Mouse (Mus musculus) embryonic facial prominence, embryonic 13.5 days (tissue): ENCODE results near the gene Unc13d. TPM values are rescaled to one million over a fixed set of nuclear protein-coding genes. Genes with fewer than 3 reads are reported as not detected.
A peak's percentile ranks its signal among the peaks of the same experiment; 100 is the strongest.
"Not testable (repeated sequence)": the region's sequence is repeated elsewhere in the genome, so short reads cannot be mapped to it uniquely, and the experiment has no call there.

Experiments used
- ATAC-seq: fragments of 200-750 bp; cut with Nextera tagmentation; 2 replicates; pipeline ENCODE4 v1.8.0; 2017; ENCODE audit warnings: low read depth; ENCODE audit not compliant: insufficient number of reproducible peaks, insufficient read depth, low FRiP score, low TSS enrichment
- H3K27ac ChIP-seq: fragments of 300-500 bp; sonication (generic); 2 replicates; pipeline ENCODE4 v1.5.1; 2015; ENCODE audit warnings: moderate library complexity, mild to moderate bottlenecking, inconsistent platforms
- H3K27me3 ChIP-seq: fragments of 300-500 bp; sonication (generic); 2 replicates; pipeline ENCODE4 v1.6.1; 2015; ENCODE audit warnings: mild to moderate bottlenecking, inconsistent platforms
- H3K36me3 ChIP-seq: fragments of 300-500 bp; sonication (generic); 2 replicates; pipeline ENCODE4 v1.6.1; 2015; ENCODE audit warnings: mild to moderate bottlenecking, inconsistent platforms
- H3K4me1 ChIP-seq: fragments of 300-500 bp; sonication (generic); 2 replicates; pipeline ENCODE4 v1.6.1; 2015; ENCODE audit warnings: inconsistent platforms
- H3K4me2 ChIP-seq: fragments of 300-500 bp; sonication (generic); 2 replicates; pipeline ENCODE4 v1.6.1; 2015; ENCODE audit warnings: moderate library complexity, mild to moderate bottlenecking, inconsistent platforms
- H3K4me3 ChIP-seq: fragments of 300-500 bp; sonication (generic); 2 replicates; pipeline ENCODE4 v1.5.1; 2015; ENCODE audit warnings: mild to moderate bottlenecking, inconsistent platforms
- H3K9ac ChIP-seq: fragments of 300-500 bp; sonication (generic); 2 replicates; pipeline ENCODE4 v1.6.1; 2015; ENCODE audit warnings: mild to moderate bottlenecking, inconsistent platforms
- H3K9me3 ChIP-seq: fragments of 300-500 bp; sonication (generic); 2 replicates; pipeline ENCODE4 v1.6.1; 2016; ENCODE audit warnings: inconsistent platforms
- WGBS: fragments of 180-500 bp; shearing (Covaris S2); methylation state at CpG from one replicate; pipeline ENCODE4 v1.1.7; 2015; ENCODE audit warnings: mixed read lengths; 5-methylcytosine and 5-hydroxymethylcytosine counted together
- polyA plus RNA-seq: library from polyadenylated mRNA; unstranded; fragments of >200 nt; fragmentation: Nextera tagmentation; extraction: Ambion mirVana; gene quantifications from 2 replicates; pipeline ENCODE4 v1.2.1, GENCODE M21; 2015

Gene Unc13d
- polyA plus RNA-seq, 1 experiment from 2014 or later, result 2.7 TPM

DNA sequence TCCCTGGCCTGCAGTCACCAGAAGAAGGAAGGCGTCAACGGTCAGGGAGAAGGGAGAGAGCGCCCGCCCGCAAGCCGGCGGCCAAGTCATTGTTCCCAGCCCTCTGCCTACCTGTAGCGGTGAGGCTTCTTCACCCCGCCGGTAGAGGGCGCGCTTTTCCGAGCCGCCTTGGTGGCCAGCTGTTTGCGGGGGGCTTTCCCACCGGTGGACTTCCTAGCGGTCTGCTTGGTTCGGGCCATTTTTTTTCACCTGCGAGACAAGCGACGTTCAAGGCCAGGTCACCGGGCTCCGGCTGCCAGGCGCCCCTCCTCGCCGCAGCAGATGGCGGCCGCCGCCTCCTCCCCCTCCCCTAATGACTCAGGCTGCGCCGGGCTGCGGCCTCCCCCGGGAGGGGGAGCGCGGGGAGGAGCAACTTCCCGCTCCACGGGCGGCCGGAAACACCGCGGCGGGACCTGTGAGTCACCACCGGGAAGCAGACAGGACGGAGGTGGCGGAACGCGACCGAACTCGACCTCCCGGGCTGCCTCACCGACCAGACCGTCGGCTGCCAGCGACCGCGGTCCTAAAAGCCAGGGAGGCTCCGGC is 53.9 kb downstream of the Unc13d start:
- Histone ChIP-seq H3K9ac (peak overlapping the region; percentile 99), H3K9me3 (no peaks in the 10 kb centered on the region), H3K4me3 (peak overlapping the region; percentile 91), H3K4me1 (peaks cover 8% of the 10 kb centered on the region), H3K27ac (peak overlapping the region; percentile 99), H3K36me3 (peaks cover 17% of the 10 kb centered on the region), H3K27me3 (no peaks in the 10 kb centered on the region), H3K4me2 (peak overlapping the region; percentile 74)
- under 1% methylated on average over 55 of the region's 57 CpGs for WGBS
- ATAC-seq, result peak; percentile 60

DNA sequence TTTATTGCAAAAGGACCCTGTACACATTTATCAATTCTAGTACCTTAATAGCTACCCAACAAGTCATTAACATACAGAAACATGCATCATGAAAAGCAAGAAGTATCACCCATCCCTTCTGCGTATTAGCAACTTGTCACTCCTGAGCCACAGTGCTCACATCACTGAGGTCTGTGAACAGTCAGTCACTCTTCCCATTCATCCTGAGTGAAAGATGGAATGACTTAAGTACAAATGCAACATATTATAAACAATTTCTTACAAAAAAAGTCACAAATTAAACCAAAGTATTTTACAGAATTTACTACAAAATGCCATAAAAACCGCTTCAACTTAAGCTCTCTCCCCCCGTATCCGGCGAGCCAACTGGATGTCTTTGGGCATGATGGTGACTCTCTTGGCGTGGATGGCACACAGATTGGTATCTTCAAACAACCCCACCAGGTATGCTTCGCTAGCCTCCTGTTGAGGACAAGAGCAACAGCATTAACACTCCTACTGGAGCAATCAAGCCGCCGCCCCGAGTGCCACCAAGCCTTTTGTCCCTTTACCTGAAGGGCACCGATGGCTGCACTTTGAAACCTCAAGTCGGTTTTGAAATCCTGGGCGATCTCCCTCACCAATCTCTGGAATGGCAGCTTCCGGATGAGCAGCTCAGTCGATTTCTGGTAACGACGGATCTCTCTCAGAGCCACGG is 54.5 kb downstream of the Unc13d start:
- WGBS, result 5% methylated on average over 18 of the region's 18 CpGs
- Histone ChIP-seq H3K36me3 (peaks cover 17% of the 10 kb centered on the region), H3K4me2 (peak overlapping the region; percentile 74), H3K9ac (peak overlapping the region; percentile 99), H3K27ac (peak overlapping the region; percentile 99), H3K4me3 (peak overlapping the region; percentile 91)
- H3K4me1 ChIP-seq, ATAC-seq, H3K9me3 ChIP-seq, H3K27me3 ChIP-seq: not testable (repeated sequence)

DNA sequence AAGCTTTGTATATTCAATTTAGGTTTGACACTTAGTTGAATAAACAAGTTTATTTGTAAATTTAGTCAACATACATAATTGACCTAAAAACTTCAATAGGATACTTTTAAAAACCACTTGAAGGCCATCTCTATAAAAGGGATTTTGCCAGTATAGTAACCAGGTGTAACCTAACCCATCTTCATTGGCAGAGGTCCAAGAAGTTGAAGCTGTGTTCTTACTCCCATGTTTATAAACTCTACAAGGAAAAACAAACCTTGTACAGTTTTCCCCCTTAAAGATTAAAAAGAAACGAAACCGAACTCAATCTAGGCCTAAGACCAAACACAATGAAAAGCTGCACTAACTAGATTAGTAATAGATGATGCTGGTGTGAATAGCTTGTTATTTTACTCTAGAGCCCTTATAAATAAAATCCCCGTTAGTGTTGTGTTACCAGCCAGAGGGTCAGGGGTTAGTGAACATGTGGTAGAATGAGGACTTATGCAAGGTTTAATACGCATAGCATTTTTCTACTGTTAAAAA is 55.4 kb downstream of the Unc13d start:
- WGBS, result 56% methylated on average over 4 of the region's 4 CpGs
- Histone ChIP-seq H3K27me3 (no peaks in the 10 kb centered on the region), H3K9ac (peak overlapping the region; percentile 65)

DNA sequence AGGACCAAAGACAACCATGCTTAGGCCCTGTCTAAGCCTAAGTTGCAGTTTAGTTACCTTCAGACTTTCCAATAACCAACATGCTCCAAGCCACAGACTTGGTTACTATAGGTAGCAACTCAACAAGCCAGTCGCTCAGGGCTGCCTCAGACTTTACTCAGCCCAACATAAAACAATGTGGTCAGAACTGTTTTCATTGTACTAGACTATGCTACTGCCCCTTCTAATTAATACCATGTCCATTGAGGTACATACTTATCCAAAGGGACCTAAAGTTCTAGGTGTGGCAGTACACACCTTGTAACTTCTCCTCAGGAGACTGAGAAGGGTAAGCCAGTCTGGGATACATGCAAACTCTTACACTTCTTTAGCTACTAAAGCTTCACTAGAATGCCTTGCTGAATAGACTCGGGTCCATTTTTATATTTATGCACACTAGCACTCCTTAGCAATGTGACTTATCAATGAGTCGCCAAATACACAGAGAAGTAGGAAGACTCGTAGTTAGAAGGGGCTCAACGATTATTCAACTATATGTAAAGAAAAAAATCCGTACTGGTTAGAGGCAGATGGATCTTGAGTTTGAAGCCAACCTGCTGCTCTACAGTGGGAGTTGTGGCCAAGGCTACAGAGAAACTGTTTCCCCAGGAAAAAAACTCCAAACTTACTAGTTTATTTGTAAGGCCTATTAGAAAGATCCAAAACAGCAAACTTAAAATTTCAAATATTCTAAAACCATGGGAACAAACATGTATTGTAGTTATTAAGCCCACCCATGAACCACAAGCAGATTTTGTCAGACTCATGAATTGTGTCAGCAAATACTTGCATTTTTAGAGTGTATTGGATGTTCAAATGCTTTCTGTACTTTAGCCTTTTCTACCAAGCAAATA is 56.2 kb downstream of the Unc13d start:
- no peaks in the 10 kb centered on the region for H3K27me3 ChIP-seq
- peaks cover 8% of the 10 kb centered on the region for H3K4me1 ChIP-seq
- peaks cover 17% of the 10 kb centered on the region for H3K36me3 ChIP-seq
- no peak overlapping the region for H3K9ac ChIP-seq
- H3K27ac ChIP-seq, result peak overlapping the region; percentile 33
- H3K4me2 ChIP-seq, result peak overlapping the region; percentile 74
- ATAC-seq, result no peak
- peak overlapping the region; percentile 19 for H3K4me3 ChIP-seq
- WGBS, result 79% methylated on average over 6 of the region's 6 CpGs
- H3K9me3 ChIP-seq, result no peaks in the 10 kb centered on the region

More for the DNA sequence above, 55.4 kb downstream of the Unc13d start:
- Histone ChIP-seq H3K27ac (no peak overlapping the region), H3K4me3 (peak overlapping the region; percentile 91), H3K36me3 (peaks cover 17% of the 10 kb centered on the region), H3K4me2 (peak overlapping the region; percentile 74), H3K9me3 (no peaks in the 10 kb centered on the region), H3K4me1 (peaks cover 8% of the 10 kb centered on the region)
- no peak for ATAC-seq

DNA sequence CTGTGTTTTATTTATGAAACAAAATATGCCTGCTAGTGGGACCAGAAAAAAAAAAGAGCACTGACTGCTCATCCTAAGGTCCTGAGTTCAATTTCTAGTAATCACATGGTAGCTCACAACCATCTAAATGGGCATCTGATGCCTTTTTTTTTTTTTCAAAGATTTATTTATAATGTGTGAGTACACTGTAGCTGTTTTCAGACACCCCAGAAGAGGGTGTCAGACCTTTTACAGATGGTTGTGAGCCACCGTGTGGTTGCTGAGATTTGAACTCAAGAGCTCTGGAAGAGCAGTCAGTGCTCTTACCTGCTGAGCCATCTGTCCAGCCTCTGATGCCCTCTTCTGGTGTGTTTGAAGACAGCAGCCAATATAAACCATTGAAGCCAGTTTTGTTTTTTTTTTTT is 57.2 kb downstream of the Unc13d start:
- Histone ChIP-seq H3K4me1 (peaks cover 8% of the 10 kb centered on the region), H3K4me2 (no peak overlapping the region), H3K27me3 (no peaks in the 10 kb centered on the region), H3K36me3 (peaks cover 17% of the 10 kb centered on the region), H3K9ac (no peak overlapping the region), H3K4me3 (no peak overlapping the region), H3K9me3 (no peaks in the 10 kb centered on the region), H3K27ac (peak overlapping the region; percentile 33; the same call in 1 of the 2 replicates)
- WGBS, result 43% methylated on average over 1 of the region's 1 CpGs
- ATAC-seq, result no peak

DNA sequence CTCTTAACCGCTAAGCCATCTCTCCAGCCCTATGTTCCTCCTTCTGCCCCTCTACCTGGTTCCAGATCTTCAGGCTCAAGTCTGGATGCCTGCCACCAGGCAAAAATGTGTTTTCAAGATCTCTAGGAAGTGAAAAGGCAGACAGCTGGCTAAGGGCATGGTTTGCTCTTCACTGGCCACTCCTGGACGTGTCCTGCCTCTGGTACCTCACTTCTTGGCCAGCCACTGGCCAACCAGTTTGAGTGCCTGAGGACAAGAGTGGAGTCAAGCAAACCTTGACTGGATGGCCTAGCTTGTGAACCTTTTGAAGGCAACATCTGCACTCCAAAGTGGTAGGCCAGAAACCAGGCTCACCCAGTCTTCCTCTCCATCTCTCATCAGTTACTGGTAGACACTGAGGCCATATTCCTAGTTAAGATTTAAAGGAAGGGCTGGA is 57.8 kb downstream of the Unc13d start:
- no peak for ATAC-seq
- Histone ChIP-seq H3K27ac (peak overlapping the region; percentile 33; the same call in 1 of the 2 replicates), H3K4me3 (no peak overlapping the region), H3K36me3 (peaks cover 17% of the 10 kb centered on the region), H3K4me2 (no peak overlapping the region), H3K9ac (no peak overlapping the region), H3K9me3 (no peaks in the 10 kb centered on the region), H3K4me1 (peaks cover 8% of the 10 kb centered on the region), H3K27me3 (no peaks in the 10 kb centered on the region)
- 83% methylated on average over 2 of the region's 2 CpGs for WGBS

DNA sequence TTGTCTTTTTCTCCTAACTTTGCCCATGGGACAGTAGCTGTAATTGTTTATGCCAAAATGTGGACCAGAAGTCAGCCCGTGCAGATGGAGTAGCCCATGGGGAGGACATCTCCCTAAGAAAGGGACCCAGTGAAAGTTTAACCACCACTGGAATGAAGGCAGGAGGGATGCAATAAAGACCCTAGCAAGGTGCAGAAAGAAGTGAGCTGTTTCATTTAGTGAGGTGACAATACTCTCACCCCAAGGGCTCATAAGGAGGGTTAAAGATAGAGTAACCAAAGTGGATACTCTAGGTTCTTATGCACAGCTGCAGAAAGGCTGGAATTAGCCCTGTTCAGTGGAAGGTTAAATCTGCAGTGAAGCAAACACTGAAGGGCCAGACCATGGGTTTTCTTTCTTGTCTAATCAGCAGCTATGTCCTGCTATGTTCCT is 58.4 kb downstream of the Unc13d start:
- Histone ChIP-seq H3K9me3 (no peaks in the 10 kb centered on the region), H3K27ac (no peak overlapping the region), H3K27me3 (no peaks in the 10 kb centered on the region), H3K4me2 (no peak overlapping the region), H3K36me3 (peaks cover 17% of the 10 kb centered on the region), H3K4me1 (peaks cover 8% of the 10 kb centered on the region), H3K9ac (no peak overlapping the region), H3K4me3 (no peak overlapping the region)
- 55% methylated on average over 1 of the region's 1 CpGs for WGBS
- no peak for ATAC-seq

DNA sequence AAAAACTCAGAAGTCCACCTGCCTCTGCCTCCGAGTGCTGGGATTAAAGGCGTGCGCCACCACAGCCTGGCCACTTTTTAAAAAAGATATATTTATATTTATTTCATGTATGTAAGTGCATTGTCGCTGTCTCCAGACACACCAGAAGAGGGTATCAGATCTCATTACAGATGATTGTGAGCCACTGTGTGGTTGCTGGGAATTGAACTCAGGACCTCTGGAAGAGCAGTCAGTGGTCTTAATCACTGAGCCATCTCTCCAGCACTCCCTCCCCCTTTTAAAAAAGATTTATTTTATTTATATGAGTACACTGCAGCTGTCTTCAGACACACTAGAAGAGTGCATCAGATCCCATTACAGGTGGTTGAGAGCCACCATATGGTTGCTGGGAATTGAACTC is 58.9 kb downstream of the Unc13d start:
- not testable (repeated sequence) for H3K27ac ChIP-seq, ATAC-seq, H3K27me3 ChIP-seq, H3K4me1 ChIP-seq, H3K9ac ChIP-seq, H3K4me3 ChIP-seq, H3K9me3 ChIP-seq, H3K4me2 ChIP-seq
- H3K36me3 ChIP-seq, result peaks cover 17% of the 10 kb centered on the region
- WGBS, result 93% methylated on average over 4 of the region's 4 CpGs

DNA sequence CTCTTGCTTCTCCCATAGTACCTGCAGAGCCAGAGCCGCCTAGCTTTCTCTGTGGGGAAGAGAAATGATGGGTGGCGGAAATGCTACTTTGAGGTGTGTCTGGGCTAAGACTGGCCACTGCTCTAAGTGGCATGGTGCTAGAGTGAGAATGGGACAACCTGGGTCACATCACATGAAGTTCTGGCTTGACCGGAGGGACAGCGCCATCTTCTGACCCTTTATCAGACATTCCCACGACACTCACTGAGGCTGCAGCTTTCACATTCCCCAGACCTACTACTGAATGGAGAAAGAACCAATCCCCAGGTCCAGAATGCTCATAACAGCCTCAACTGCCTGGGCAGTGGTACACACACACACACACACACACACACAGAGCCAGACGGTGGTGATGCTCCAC is 59.7 kb downstream of the Unc13d start:
- 28% methylated on average over 6 of the region's 6 CpGs for WGBS
- Histone ChIP-seq H3K4me3 (no peak overlapping the region), H3K4me2 (no peak overlapping the region), H3K36me3 (peaks cover 14% of the 10 kb centered on the region), H3K4me1 (peaks cover 10% of the 10 kb centered on the region), H3K9ac (no peak overlapping the region), H3K9me3 (no peaks in the 10 kb centered on the region), H3K27me3 (no peaks in the 10 kb centered on the region), H3K27ac (no peak overlapping the region)
- ATAC-seq, result no peak

DNA sequence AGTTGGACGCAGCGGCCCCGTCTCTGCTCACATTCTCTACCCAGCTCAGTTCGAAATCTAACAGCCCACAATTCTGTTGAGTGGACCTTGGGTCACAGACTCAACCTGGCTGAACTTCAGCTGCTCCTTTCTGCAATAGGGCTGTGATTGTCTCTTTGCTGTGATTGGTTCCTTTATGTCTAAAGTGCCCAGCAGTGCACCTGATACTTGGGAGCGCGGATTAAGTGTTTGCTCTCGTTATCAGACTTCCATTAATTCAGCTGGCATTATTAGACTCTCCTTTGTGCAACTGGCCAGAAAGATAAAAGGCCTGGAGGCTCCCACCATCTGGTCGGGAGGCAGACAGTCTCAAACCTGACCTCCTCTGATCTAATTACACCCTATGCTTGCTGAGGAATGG is 62.9 kb downstream of the Unc13d start:
- 0 out of 2 replicates have a peak overlapping the region, but pooled peaks have one; percentile 22 for H3K9ac ChIP-seq
- peaks cover 20% of the 10 kb centered on the region for H3K4me1 ChIP-seq
- no peak overlapping the region for H3K27ac ChIP-seq
- no peak for ATAC-seq
- H3K36me3 ChIP-seq, result peaks cover 8% of the 10 kb centered on the region
- no peak overlapping the region for H3K4me3 ChIP-seq
- no peaks in the 10 kb centered on the region for H3K27me3 ChIP-seq
- no peak overlapping the region for H3K4me2 ChIP-seq
- 61% methylated on average over 8 of the region's 8 CpGs for WGBS
- no peaks in the 10 kb centered on the region for H3K9me3 ChIP-seq

DNA sequence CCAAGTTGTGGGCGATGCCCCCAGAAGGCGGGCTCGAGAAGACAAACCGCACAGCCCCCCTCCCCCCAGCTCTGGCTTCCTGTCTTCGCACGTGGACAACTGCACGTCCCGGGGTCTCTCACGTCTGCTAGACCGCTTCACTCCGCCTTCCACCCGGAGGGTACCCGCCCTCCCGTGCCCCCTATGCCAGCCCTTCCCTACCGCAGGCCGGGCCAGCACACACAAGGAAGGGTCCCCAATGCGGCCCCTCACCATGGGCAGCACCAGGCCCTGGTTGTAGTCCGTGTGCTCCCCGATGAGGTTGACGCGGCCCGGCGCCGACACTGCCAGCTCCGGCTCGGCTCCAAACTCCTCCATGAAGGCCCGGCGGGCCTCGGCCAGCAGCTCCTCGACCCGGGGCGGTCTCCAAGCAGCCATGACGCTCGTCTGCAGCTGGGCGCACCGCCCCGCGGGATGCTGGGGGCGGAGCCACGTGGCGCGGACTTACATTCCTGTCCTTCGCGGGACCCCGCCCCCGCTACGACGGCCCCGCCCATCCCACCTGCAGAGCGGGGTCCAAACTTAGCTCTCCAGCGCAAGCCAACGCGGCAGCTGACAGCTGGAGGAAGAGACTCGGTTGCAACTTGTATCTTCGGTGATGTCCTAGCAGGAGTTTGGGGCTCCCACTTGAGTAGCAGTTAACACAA is 65.4 kb downstream of the Unc13d start, which contains the start of gene Galk1:
TSS of gene Galk1 (minus strand) at position 458 of the 686 bp plus-strand sequence.
- peak within 1 kb of the TSS; percentile 88 for H3K9ac ChIP-seq
- peaks cover 32% of the 10 kb centered on the region for H3K36me3 ChIP-seq
- H3K9me3 ChIP-seq, result no peaks in the 10 kb centered on the region
- ATAC-seq, result peak; percentile 89
- peak within 1 kb of the TSS; percentile 74 for H3K4me3 ChIP-seq
- H3K4me2 ChIP-seq, result peak within 1 kb of the TSS; percentile 70
- no peaks in the 10 kb centered on the region for H3K27me3 ChIP-seq
- peaks cover 20% of the 10 kb centered on the region for H3K4me1 ChIP-seq
- peak within 1 kb of the TSS; percentile 96 for H3K27ac ChIP-seq
- WGBS, result under 1% methylated on average over 55 of the region's 55 CpGs
